Mouse (Mus musculus) common myeloid progenitor, adult 5-6 weeks (primary cell): ENCODE measurements at regions not wholly inside any gene's neighbourhood (a gene's known extent, or its start where the extent isn't known, plus 50 kb on each side); places are given as distances from the start of the nearest gene placed in this dataset.

Experiments used
- ATAC-seq: replicated peaks from 2 replicates; pipeline ENCODE4 v1.8.0; 2016; ENCODE audit warnings: low read depth, mild to moderate bottlenecking, moderate TSS enrichment, inconsistent platforms; ENCODE audit not compliant: poor library complexity, severe bottlenecking

DNA sequence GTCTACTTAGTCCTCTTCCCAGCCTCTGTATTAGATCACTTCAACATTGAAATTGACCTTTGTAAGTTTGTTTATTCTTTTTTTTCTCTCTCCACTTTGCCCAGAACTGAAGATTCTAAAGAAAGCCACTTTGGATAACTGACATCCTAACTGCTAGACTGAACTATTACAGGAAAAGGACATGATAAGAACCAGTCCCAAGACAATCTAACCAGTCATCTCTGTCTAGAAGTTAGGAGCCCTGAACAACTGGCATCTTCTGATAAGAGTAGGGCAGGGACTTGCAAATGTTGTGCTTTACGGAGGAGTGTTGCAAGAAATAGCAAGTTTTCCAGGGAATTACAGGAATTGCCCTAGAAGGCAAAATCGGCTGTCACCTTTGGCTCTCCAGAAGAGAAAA lies 53.5 kb downstream of the Cd209f start:
- 0 out of 2 replicates have a peak, but pooled peaks have one; percentile 22 for ATAC-seq

DNA sequence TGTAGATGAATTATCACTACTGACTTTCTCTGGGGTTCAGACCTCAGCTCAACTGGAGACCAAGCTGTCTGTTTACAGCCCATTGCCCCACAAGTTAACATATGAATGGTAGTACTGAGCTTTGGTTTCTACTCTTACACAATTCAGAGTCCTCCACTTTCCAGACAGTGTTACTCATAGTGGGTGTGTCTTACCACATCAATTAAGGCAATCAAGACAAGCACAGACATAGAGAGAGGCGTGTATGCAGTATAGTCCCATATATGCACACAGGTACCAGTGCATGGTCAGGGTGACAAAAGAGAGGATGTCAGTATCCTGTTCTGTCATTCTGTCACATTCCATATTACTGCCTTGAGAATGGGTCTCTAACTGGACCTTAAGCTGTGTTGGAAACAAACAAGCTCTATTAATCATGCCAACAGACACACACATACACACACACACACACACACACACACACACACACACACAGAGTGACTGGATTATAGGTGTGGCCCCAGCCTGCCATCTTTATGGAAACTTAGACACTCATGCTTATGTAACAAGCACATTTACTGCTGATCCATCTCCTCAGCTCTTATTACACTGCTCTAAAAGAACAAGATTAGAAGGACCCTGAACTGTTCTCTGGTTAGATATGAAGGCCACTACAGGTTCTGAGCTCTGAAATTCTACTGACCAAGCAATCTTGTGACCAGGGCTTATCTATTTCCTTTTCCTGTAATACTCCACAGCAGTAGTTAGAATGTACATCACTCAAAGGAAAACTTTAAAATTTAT lies 59.0 kb upstream of the Cd209c start:
- ATAC-seq, result no peak
